Mouse (Mus musculus): ENCODE results near the gene Rnf150. TPM values are rescaled to one million over a fixed set of nuclear protein-coding genes. Genes with fewer than 3 reads are reported as not detected.
A peak's percentile ranks its signal among the peaks of the same experiment; 100 is the strongest.

The Rnf150 gene
- polyA plus RNA-seq, 1 experiment = 1.7 TPM

GRCm38 (mm10) chr8:83102957-83103510 lies 239.9 kb downstream of the Rnf150 start:
- peak overlapping the region; percentile 36; the same call in 1 of the 2 replicates for H3K27ac ChIP-seq (ENCODE audit: insufficient read depth, low read length)
- H3K4me1 ChIP-seq (ENCODE audit: control insufficient read depth, insufficient read depth, insufficient read length) = peaks cover 10% of the 10 kb centered on the region
- TF ChIP-seq CTCF (IDR thresholded peaks at IDR 0.05; ENCODE audit: extremely low read depth, insufficient read depth, insufficient read length, insufficient replicate concordance) = no peak
- TF ChIP-seq POLR2A (IDR thresholded peaks at IDR 0.05; ENCODE audit: low read depth, low read length) = no peak
- no peaks in the 10 kb centered on the region for H3K27me3 ChIP-seq (ENCODE audit: control insufficient read depth, insufficient read depth, low read length)
- DNase-seq (ENCODE audit: low read depth in 1 of 2, low spot score in 2 of 2) = peak in 1 of 2 experiments; percentile 8
- no peak overlapping the region for H3K4me3 ChIP-seq (ENCODE audit: extremely low read depth, insufficient read depth, insufficient read length)
- WGBS = 25% methylated on average over 7 of the region's 7 CpGs
- no peaks in the 10 kb centered on the region for H3K36me3 ChIP-seq (ENCODE audit: control insufficient read depth, insufficient read depth, low read length)

GRCm38 (mm10) chr8:83103968-83104367 lies 240.8 kb downstream of the Rnf150 start:
- no peak overlapping the region for H3K27ac ChIP-seq (ENCODE audit: insufficient read depth, low read length)
- WGBS = 36% methylated on average over 2 of the region's 2 CpGs

GRCm38 (mm10) chr8:83109756-83110155 lies 246.6 kb downstream of the Rnf150 start:
- TF ChIP-seq POLR2A (IDR thresholded peaks at IDR 0.05; ENCODE audit: low read depth, low read length) = no peak
- no peak for TF ChIP-seq CTCF (IDR thresholded peaks at IDR 0.05; ENCODE audit: extremely low read depth, insufficient read depth, insufficient read length, insufficient replicate concordance)
- WGBS = 65% methylated on average over 7 of the region's 7 CpGs
- Histone ChIP-seq H3K4me3 (ENCODE audit: extremely low read depth, insufficient read depth, insufficient read length) (no peak overlapping the region), H3K36me3 (ENCODE audit: control insufficient read depth, insufficient read depth, low read length) (no peaks in the 10 kb centered on the region), H3K4me1 (ENCODE audit: control insufficient read depth, insufficient read depth, insufficient read length) (no peaks in the 10 kb centered on the region), H3K27ac (ENCODE audit: insufficient read depth, low read length) (no peak overlapping the region), H3K27me3 (ENCODE audit: control insufficient read depth, insufficient read depth, low read length) (no peaks in the 10 kb centered on the region)
- DNase-seq (ENCODE audit: low read depth in 1 of 2, low spot score in 2 of 2) = no peak

More at GRCm38 (mm10) chr8:83103968-83104367, 240.8 kb downstream of the Rnf150 start:
- H3K4me1 ChIP-seq (ENCODE audit: control insufficient read depth, insufficient read depth, insufficient read length) = peaks cover 10% of the 10 kb centered on the region
- no peaks in the 10 kb centered on the region for H3K36me3 ChIP-seq (ENCODE audit: control insufficient read depth, insufficient read depth, low read length)
- TF ChIP-seq POLR2A (IDR thresholded peaks at IDR 0.05; ENCODE audit: low read depth, low read length) = no peak
- TF ChIP-seq CTCF (IDR thresholded peaks at IDR 0.05; ENCODE audit: extremely low read depth, insufficient read depth, insufficient read length, insufficient replicate concordance) = no peak
- H3K4me3 ChIP-seq (ENCODE audit: extremely low read depth, insufficient read depth, insufficient read length) = no peak overlapping the region
- no peaks in the 10 kb centered on the region for H3K27me3 ChIP-seq (ENCODE audit: control insufficient read depth, insufficient read depth, low read length)
- DNase-seq (ENCODE audit: low read depth in 1 of 2, low spot score in 2 of 2) = peak in 1 of 2 experiments; percentile 21

GRCm38 (mm10) chr8:83110177-83110576 lies 247.0 kb downstream of the Rnf150 start:
- Histone ChIP-seq H3K4me3 (ENCODE audit: extremely low read depth, insufficient read depth, insufficient read length) (no peak overlapping the region), H3K36me3 (ENCODE audit: control insufficient read depth, insufficient read depth, low read length) (no peaks in the 10 kb centered on the region), H3K27me3 (ENCODE audit: control insufficient read depth, insufficient read depth, low read length) (no peaks in the 10 kb centered on the region), H3K27ac (ENCODE audit: insufficient read depth, low read length) (no peak overlapping the region), H3K4me1 (ENCODE audit: control insufficient read depth, insufficient read depth, insufficient read length) (no peaks in the 10 kb centered on the region)
- WGBS = 74% methylated on average over 5 of the region's 5 CpGs
- no peak for TF ChIP-seq POLR2A (IDR thresholded peaks at IDR 0.05; ENCODE audit: low read depth, low read length)
- TF ChIP-seq CTCF (IDR thresholded peaks at IDR 0.05; ENCODE audit: extremely low read depth, insufficient read depth, insufficient read length, insufficient replicate concordance) = no peak
- DNase-seq (ENCODE audit: low read depth in 1 of 2, low spot score in 2 of 2) = no peak

- DNase-seq (ENCODE audit: low read depth in 1 of 2, low spot score in 2 of 2) = no peak
- Histone ChIP-seq H3K4me1 (ENCODE audit: control insufficient read depth, insufficient read depth, insufficient read length) (peaks cover 16% of the 10 kb centered on the region), H3K36me3 (ENCODE audit: control insufficient read depth, insufficient read depth, low read length) (no peaks in the 10 kb centered on the region), H3K4me3 (ENCODE audit: extremely low read depth, insufficient read depth, insufficient read length) (no peak overlapping the region), H3K27ac (ENCODE audit: insufficient read depth, low read length) (no peak overlapping the region), H3K27me3 (ENCODE audit: control insufficient read depth, insufficient read depth, low read length) (no peaks in the 10 kb centered on the region)
- 70% methylated on average over 2 of the region's 2 CpGs for WGBS
- TF ChIP-seq POLR2A (IDR thresholded peaks at IDR 0.05; ENCODE audit: low read depth, low read length) (no peak), CTCF (IDR thresholded peaks at IDR 0.05; ENCODE audit: extremely low read depth, insufficient read depth, insufficient read length, insufficient replicate concordance) (no peak)
Measured at GRCm38 (mm10) chr8:83135086-83135485, 271.9 kb downstream of the Rnf150 start.

GRCm38 (mm10) chr8:83140068-83140467 lies 276.9 kb downstream of the Rnf150 start:
- Histone ChIP-seq H3K27ac (ENCODE audit: insufficient read depth, low read length) (peak overlapping the region; percentile 73), H3K4me1 (ENCODE audit: control insufficient read depth, insufficient read depth, insufficient read length) (peaks cover 17% of the 10 kb centered on the region; the same call in 1 of the 2 replicates), H3K4me3 (ENCODE audit: extremely low read depth, insufficient read depth, insufficient read length) (no peak overlapping the region), H3K27me3 (ENCODE audit: control insufficient read depth, insufficient read depth, low read length) (no peaks in the 10 kb centered on the region), H3K36me3 (ENCODE audit: control insufficient read depth, insufficient read depth, low read length) (no peaks in the 10 kb centered on the region)
- 46% methylated on average over 1 of the region's 1 CpGs for WGBS
- no peak for DNase-seq (ENCODE audit: low read depth in 1 of 2, low spot score in 2 of 2)
- TF ChIP-seq CTCF (IDR thresholded peaks at IDR 0.05; ENCODE audit: extremely low read depth, insufficient read depth, insufficient read length, insufficient replicate concordance) = no peak
- no peak for TF ChIP-seq POLR2A (IDR thresholded peaks at IDR 0.05; ENCODE audit: low read depth, low read length)

GRCm38 (mm10) chr8:83140701-83141111 lies 277.6 kb downstream of the Rnf150 start:
- DNase-seq (ENCODE audit: low read depth in 1 of 2, low spot score in 2 of 2) = peak in 1 of 2 experiments; percentile 34
- Histone ChIP-seq H3K4me1 (ENCODE audit: control insufficient read depth, insufficient read depth, insufficient read length) (peaks cover 17% of the 10 kb centered on the region; the same call in 1 of the 2 replicates), H3K27ac (ENCODE audit: insufficient read depth, low read length) (peak overlapping the region; percentile 73), H3K36me3 (ENCODE audit: control insufficient read depth, insufficient read depth, low read length) (no peaks in the 10 kb centered on the region), H3K4me3 (ENCODE audit: extremely low read depth, insufficient read depth, insufficient read length) (no peak overlapping the region), H3K27me3 (ENCODE audit: control insufficient read depth, insufficient read depth, low read length) (no peaks in the 10 kb centered on the region)
- TF ChIP-seq POLR2A (IDR thresholded peaks at IDR 0.05; ENCODE audit: low read depth, low read length) (no peak), CTCF (IDR thresholded peaks at IDR 0.05; ENCODE audit: extremely low read depth, insufficient read depth, insufficient read length, insufficient replicate concordance) (no peak)
- 11% methylated on average over 3 of the region's 3 CpGs for WGBS

Other genes starting within 250 kb of the Rnf150 start
- 7.6 and 8.1 TPM in 2 replicates for gene Zfp330, start 89.2 kb upstream of the Rnf150 start, polyA plus RNA-seq (2012; rRNA removed)

All from spleen, adult 2 months (tissue).